8 mouse cellular contexts compared by ENCODE assay signal in genomic region chr10:21994431-21994914, GRCm38 (mm10).
DNase-seq lines count a peak whose midpoint lies in the region; ATAC-seq and TF ChIP-seq lines count a peak whose summit lies in the region.

No protein-coding gene starts in this region.

- no peaks in the 10 kb centered on the region for H3K27me3 ChIP-seq in heart, embryonic 11.5 days (ENCODE audit: control insufficient read depth, insufficient read depth, low read length)
- H3K27me3 ChIP-seq in kidney, embryonic 16.5 days (ENCODE audit: insufficient read depth, low read length), result peaks cover 5% of the 10 kb centered on the region; the same call in 1 of the 2 replicates

- peak overlapping the region; percentile 59 for H3K4me3 ChIP-seq in heart, embryonic 11.5 days (ENCODE audit: low read depth, low read length)
- H3K4me3 ChIP-seq in kidney, embryonic 16.5 days (ENCODE audit: low read length), result peak overlapping the region; percentile 76

- 0 out of 2 replicates have a peak, but pooled peaks cover 4% of the 10 kb centered on the region for H3K4me1 ChIP-seq in heart, embryonic 11.5 days (ENCODE audit: control insufficient read depth, insufficient read depth, low read length)
- H3K4me1 ChIP-seq in kidney, embryonic 16.5 days (ENCODE audit: insufficient read depth, low read length), result peaks cover 20% of the 10 kb centered on the region

- DNase-seq in CD4-positive helper T cell, adult 2 months (ENCODE audit: low read depth, low spot score), result peak; percentile 94
- DNase-seq in brain, embryonic 14.5 days (ENCODE audit: low read depth), result peak; percentile 97
- peak; percentile 95 for DNase-seq in liver
- peak; percentile 88 to 98 for DNase-seq in monocyte, adult 2 months (ENCODE audit: low read depth in 1 of 2, low spot score in 2 of 2)
- DNase-seq in spleen, postnatal 14 days (ENCODE audit: low spot score in 2 of 2), result peak; percentile 93 to 96

- ATAC-seq in erythroblast, adult 5-6 weeks (replicated peaks; ENCODE audit: low FRiP score, poor library complexity, severe bottlenecking), result peak; percentile 97
- ATAC-seq in heart, embryonic 11.5 days (replicated peaks; ENCODE audit: insufficient number of reproducible peaks, low FRiP score, low TSS enrichment), result peak; percentile 97
- peak; percentile 98 for ATAC-seq in kidney, embryonic 16.5 days (ENCODE audit: low FRiP score, low TSS enrichment)

- TF ChIP-seq POLR2A in brain, embryonic 14.5 days (IDR thresholded peaks at IDR 0.05; ENCODE audit: borderline replicate concordance, extremely low read depth, insufficient read depth, insufficient read length, poor library complexity, severe bottlenecking), result no peak; the same call in 1 of the 2 replicates

- TF ChIP-seq CTCF in brain, embryonic 14.5 days (IDR thresholded peaks at IDR 0.05; ENCODE audit: borderline replicate concordance, extremely low read depth, insufficient read depth, insufficient read length), result no peak

- peak overlapping the region; percentile 83 for H3K9ac ChIP-seq in heart, embryonic 11.5 days (ENCODE audit: low read depth, low read length)
- peak overlapping the region; percentile 93 for H3K9ac ChIP-seq in kidney, embryonic 16.5 days (replicated peaks; ENCODE audit: low read length)

- no peaks in the 10 kb centered on the region for H3K9me3 ChIP-seq in heart, embryonic 11.5 days (replicated peaks; ENCODE audit: control insufficient read depth, low read length)
- no peaks in the 10 kb centered on the region for H3K9me3 ChIP-seq in kidney, embryonic 16.5 days (ENCODE audit: low read length)

- 2% methylated on average over 39 of the region's 40 CpGs for WGBS in heart, embryonic 11.5 days (ENCODE audit: insufficient replicate concordance)
- under 1% methylated on average over 38 of the region's 40 CpGs for WGBS in kidney, embryonic 16.5 days

- peak overlapping the region; percentile 85 for H3K4me2 ChIP-seq in heart, embryonic 11.5 days
- H3K4me2 ChIP-seq in kidney, embryonic 16.5 days (replicated peaks; ENCODE audit: low read depth, low read length), result peak overlapping the region; percentile 85

- peak overlapping the region; percentile 88 for H3K27ac ChIP-seq in heart, embryonic 11.5 days (ENCODE audit: low read depth, low read length)
- H3K27ac ChIP-seq in kidney, embryonic 16.5 days (ENCODE audit: low read length), result peak overlapping the region; percentile 98

- no peaks in the 10 kb centered on the region for H3K36me3 ChIP-seq in heart, embryonic 11.5 days (ENCODE audit: control insufficient read depth, insufficient read depth, low read length)
- H3K36me3 ChIP-seq in kidney, embryonic 16.5 days (ENCODE audit: insufficient read depth, low read length), result peaks cover 15% of the 10 kb centered on the region

Comparison
In these comparisons a context has a peak if more than half of its experiments do, and no peak if none do; other contexts are left out.
1. Peak in every context shown above with its lines: DNase-seq, ATAC-seq, H3K4me3 ChIP-seq and H3K27ac ChIP-seq.